Mouse (Mus musculus): ENCODE results near the gene Ccdc155. TPM values are rescaled to one million over a fixed set of nuclear protein-coding genes. Genes with fewer than 3 reads are reported as not detected.

The Ccdc155 gene
- polyA plus RNA-seq, 1 experiment from 2014 or later: 0.27 TPM

DNA sequence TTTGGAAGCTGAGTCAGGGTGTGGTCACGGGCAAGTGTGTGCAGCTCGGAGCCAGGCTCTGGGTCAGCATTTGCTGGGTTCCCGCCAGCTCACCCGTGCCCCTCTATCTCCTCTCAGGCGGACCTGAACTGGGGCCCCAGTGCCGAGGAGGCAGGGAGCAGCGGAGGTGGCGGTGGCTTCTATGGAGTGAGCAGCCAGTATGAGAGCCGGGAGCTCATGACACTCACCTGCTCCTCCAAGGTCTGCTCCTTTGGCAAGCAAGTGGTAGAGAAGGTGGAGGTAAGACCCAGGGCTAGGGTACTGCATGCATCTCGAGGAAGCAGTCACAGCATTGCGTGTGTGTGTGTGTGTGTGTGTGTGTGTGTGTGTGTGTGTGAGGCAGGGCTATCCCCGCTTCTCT, 26.5 kb upstream of the Ccdc155 start:
- no peak for ATAC-seq (ENCODE audit: insufficient read depth, low FRiP score, low TSS enrichment)
- peaks cover 32% of the 10 kb centered on the region for H3K36me3 ChIP-seq (ENCODE audit: control insufficient read depth, insufficient read depth, low read length)
- H3K27me3 ChIP-seq (ENCODE audit: control insufficient read depth, insufficient read depth, low read length): no peaks in the 10 kb centered on the region
- H3K9ac ChIP-seq (ENCODE audit: low read length): no peak overlapping the region
- no peak for DNase-seq (ENCODE audit: low spot score)
- WGBS: 93% methylated on average over 12 of the region's 12 CpGs
- no peaks in the 10 kb centered on the region for H3K9me3 ChIP-seq (ENCODE audit: control insufficient read depth, low read length)
- peaks cover 16% of the 10 kb centered on the region for H3K4me1 ChIP-seq (ENCODE audit: control insufficient read depth, insufficient read depth, low read length)
- H3K4me3 ChIP-seq (ENCODE audit: low read depth, low read length): no peak overlapping the region
- no peak overlapping the region for H3K4me2 ChIP-seq (ENCODE audit: low read depth)
- H3K27ac ChIP-seq (ENCODE audit: low read depth, low read length): no peak overlapping the region

GRCm38 (mm10) chr7:45229459-45230203, 24.9 kb upstream of the Ccdc155 start:
- Histone ChIP-seq H3K4me1 (ENCODE audit: control insufficient read depth, insufficient read depth, low read length) (peaks cover 13% of the 10 kb centered on the region), H3K27me3 (ENCODE audit: control insufficient read depth, insufficient read depth, low read length) (no peaks in the 10 kb centered on the region), H3K4me3 (ENCODE audit: low read depth, low read length) (no peak overlapping the region), H3K27ac (ENCODE audit: low read depth, low read length) (no peak overlapping the region), H3K9ac (ENCODE audit: low read length) (no peak overlapping the region), H3K36me3 (ENCODE audit: control insufficient read depth, insufficient read depth, low read length) (peaks cover 40% of the 10 kb centered on the region), H3K4me2 (ENCODE audit: low read depth) (no peak overlapping the region), H3K9me3 (ENCODE audit: control insufficient read depth, low read length) (no peaks in the 10 kb centered on the region)
- no peak for ATAC-seq (ENCODE audit: insufficient read depth, low FRiP score, low TSS enrichment)
- WGBS: 91% methylated on average over 7 of the region's 7 CpGs
- DNase-seq (ENCODE audit: low spot score): no peak

DNA sequence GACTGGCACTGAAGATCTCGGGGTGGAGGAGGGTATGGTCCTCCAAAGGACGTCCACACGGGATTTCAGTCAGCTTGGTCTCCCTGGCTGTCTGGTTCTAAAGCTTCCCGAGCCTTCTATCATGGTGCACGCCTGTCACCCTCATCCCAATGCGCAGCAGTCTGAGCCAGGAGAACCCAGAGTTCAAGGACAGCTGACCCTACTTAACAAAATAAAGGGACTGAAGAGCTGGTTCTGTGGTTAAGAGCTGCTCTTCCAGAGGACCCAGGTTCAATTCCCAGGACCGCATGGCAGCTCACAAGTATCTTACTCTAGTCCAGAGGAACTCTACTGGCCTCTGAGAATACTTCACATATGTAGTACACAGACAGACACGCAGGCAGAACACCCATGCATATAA, 24.4 kb upstream of the Ccdc155 start:
- Histone ChIP-seq H3K4me2 (ENCODE audit: low read depth) (no peak overlapping the region), H3K4me3 (ENCODE audit: low read depth, low read length) (no peak overlapping the region), H3K36me3 (ENCODE audit: control insufficient read depth, insufficient read depth, low read length) (peaks cover 40% of the 10 kb centered on the region), H3K9me3 (ENCODE audit: control insufficient read depth, low read length) (no peaks in the 10 kb centered on the region), H3K27ac (ENCODE audit: low read depth, low read length) (no peak overlapping the region), H3K4me1 (ENCODE audit: control insufficient read depth, insufficient read depth, low read length) (peaks cover 10% of the 10 kb centered on the region), H3K9ac (ENCODE audit: low read length) (no peak overlapping the region), H3K27me3 (ENCODE audit: control insufficient read depth, insufficient read depth, low read length) (no peaks in the 10 kb centered on the region)
- no peak for DNase-seq (ENCODE audit: low spot score)
- ATAC-seq (ENCODE audit: insufficient read depth, low FRiP score, low TSS enrichment): no peak
- WGBS: 94% methylated on average over 8 of the region's 8 CpGs

- H3K9me3 ChIP-seq (ENCODE audit: control insufficient read depth, low read length): no peaks in the 10 kb centered on the region
- no peak for ATAC-seq (ENCODE audit: insufficient read depth, low FRiP score, low TSS enrichment)
- H3K4me2 ChIP-seq (ENCODE audit: low read depth): no peak overlapping the region
- H3K27me3 ChIP-seq (ENCODE audit: control insufficient read depth, insufficient read depth, low read length): no peaks in the 10 kb centered on the region
- H3K4me1 ChIP-seq (ENCODE audit: control insufficient read depth, insufficient read depth, low read length): peaks cover 5% of the 10 kb centered on the region; the same call in 1 of the 2 replicates
- H3K36me3 ChIP-seq (ENCODE audit: control insufficient read depth, insufficient read depth, low read length): peaks cover 43% of the 10 kb centered on the region
- WGBS: 94% methylated on average over 18 of the region's 18 CpGs
- no peak overlapping the region for H3K9ac ChIP-seq (ENCODE audit: low read length)
- H3K4me3 ChIP-seq (ENCODE audit: low read depth, low read length): no peak overlapping the region
- no peak overlapping the region for H3K27ac ChIP-seq (ENCODE audit: low read depth, low read length)
- no peak for DNase-seq (ENCODE audit: low spot score)
These were observed 23.9 kb upstream of the Ccdc155 start for GRCm38 (mm10) chr7:45228548-45228947.

GRCm38 (mm10) chr7:45226421-45226820, 21.7 kb upstream of the Ccdc155 start:
- Histone ChIP-seq H3K27me3 (ENCODE audit: control insufficient read depth, insufficient read depth, low read length) (no peaks in the 10 kb centered on the region), H3K4me2 (ENCODE audit: low read depth) (no peak overlapping the region), H3K9ac (ENCODE audit: low read length) (no peak overlapping the region), H3K36me3 (ENCODE audit: control insufficient read depth, insufficient read depth, low read length) (peaks cover 38% of the 10 kb centered on the region), H3K9me3 (ENCODE audit: control insufficient read depth, low read length) (no peaks in the 10 kb centered on the region), H3K27ac (ENCODE audit: low read depth, low read length) (no peak overlapping the region), H3K4me3 (ENCODE audit: low read depth, low read length) (no peak overlapping the region), H3K4me1 (ENCODE audit: control insufficient read depth, insufficient read depth, low read length) (no peaks in the 10 kb centered on the region)
- ATAC-seq (ENCODE audit: insufficient read depth, low FRiP score, low TSS enrichment) (no peak), DNase-seq (ENCODE audit: low spot score) (no peak)
- 96% methylated on average over 5 of the region's 5 CpGs for WGBS

- Histone ChIP-seq H3K9ac (ENCODE audit: low read length) (no peak overlapping the region), H3K4me2 (ENCODE audit: low read depth) (no peak overlapping the region), H3K36me3 (ENCODE audit: control insufficient read depth, insufficient read depth, low read length) (peaks cover 43% of the 10 kb centered on the region), H3K9me3 (ENCODE audit: control insufficient read depth, low read length) (no peaks in the 10 kb centered on the region), H3K27ac (ENCODE audit: low read depth, low read length) (no peak overlapping the region), H3K27me3 (ENCODE audit: control insufficient read depth, insufficient read depth, low read length) (no peaks in the 10 kb centered on the region), H3K4me3 (ENCODE audit: low read depth, low read length) (no peak overlapping the region), H3K4me1 (ENCODE audit: control insufficient read depth, insufficient read depth, low read length) (no peaks in the 10 kb centered on the region)
- WGBS: 93% methylated on average over 7 of the region's 7 CpGs
- ATAC-seq (ENCODE audit: insufficient read depth, low FRiP score, low TSS enrichment): no peak
- no peak for DNase-seq (ENCODE audit: low spot score)
These were observed 20.1 kb upstream of the Ccdc155 start for GRCm38 (mm10) chr7:45224826-45225225.

- Histone ChIP-seq H3K36me3 (ENCODE audit: control insufficient read depth, insufficient read depth, low read length) (peaks cover 35% of the 10 kb centered on the region), H3K4me1 (ENCODE audit: control insufficient read depth, insufficient read depth, low read length) (peaks cover 13% of the 10 kb centered on the region), H3K4me3 (ENCODE audit: low read depth, low read length) (no peak overlapping the region), H3K9ac (ENCODE audit: low read length) (no peak overlapping the region), H3K4me2 (ENCODE audit: low read depth) (no peak overlapping the region), H3K27ac (ENCODE audit: low read depth, low read length) (no peak overlapping the region), H3K27me3 (ENCODE audit: control insufficient read depth, insufficient read depth, low read length) (no peaks in the 10 kb centered on the region), H3K9me3 (ENCODE audit: control insufficient read depth, low read length) (no peaks in the 10 kb centered on the region)
- DNase-seq (ENCODE audit: low spot score) (no peak), ATAC-seq (ENCODE audit: insufficient read depth, low FRiP score, low TSS enrichment) (no peak)
- WGBS: 84% methylated on average over 2 of the region's 2 CpGs
These were observed 17.0 kb upstream of the Ccdc155 start for GRCm38 (mm10) chr7:45221680-45222079.

GRCm38 (mm10) chr7:45216442-45217183, 11.9 kb upstream of the Ccdc155 start:
- H3K36me3 ChIP-seq (ENCODE audit: control insufficient read depth, insufficient read depth, low read length): peaks cover 17% of the 10 kb centered on the region
- H3K27me3 ChIP-seq (ENCODE audit: control insufficient read depth, insufficient read depth, low read length): peaks cover 9% of the 10 kb centered on the region
- peak; percentile 82 for ATAC-seq (ENCODE audit: insufficient read depth, low FRiP score, low TSS enrichment)
- H3K4me3 ChIP-seq (ENCODE audit: low read depth, low read length): peak overlapping the region; percentile 62
- peak overlapping the region; percentile 79 for H3K4me2 ChIP-seq (ENCODE audit: low read depth)
- no peaks in the 10 kb centered on the region for H3K9me3 ChIP-seq (ENCODE audit: control insufficient read depth, low read length)
- DNase-seq (ENCODE audit: low spot score): peak; percentile 94
- H3K9ac ChIP-seq (ENCODE audit: low read length): peak overlapping the region; percentile 85
- peaks cover 13% of the 10 kb centered on the region for H3K4me1 ChIP-seq (ENCODE audit: control insufficient read depth, insufficient read depth, low read length)
- WGBS: 0% methylated on average over 13 of the region's 13 CpGs
- peak overlapping the region; percentile 92 for H3K27ac ChIP-seq (ENCODE audit: low read depth, low read length)

All from neural tube, embryonic 11.5 days (tissue).